Mouse (Mus musculus): ENCODE results near the gene Tmem101.

Gene Tmem101

GRCm38 (mm10) chr11:102147213-102147989, 8.8 kb downstream of the Tmem101 start:
- peak; percentile 30 for DNase-seq

GRCm38 (mm10) chr11:102146531-102146930, 9.7 kb downstream of the Tmem101 start:
- no peak for DNase-seq

GRCm38 (mm10) chr11:102146005-102146404, 10.2 kb downstream of the Tmem101 start:
- no peak for DNase-seq

- peak; percentile 38 for DNase-seq
These were observed 10.7 kb downstream of the Tmem101 start, which contains the start of gene Nags for GRCm38 (mm10) chr11:102145471-102146001. Nags (plus strand) TSS chr11:102145513.

GRCm38 (mm10) chr11:102144957-102145470, 11.2 kb downstream of the Tmem101 start:
- DNase-seq = no peak

- no peak for DNase-seq
These were observed 13.8 kb downstream of the Tmem101 start for GRCm38 (mm10) chr11:102142355-102142754.

- peak; percentile 73 for DNase-seq
These were observed 15.7 kb downstream of the Tmem101 start for GRCm38 (mm10) chr11:102140508-102140907.

GRCm38 (mm10) chr11:102138447-102138740, 17.8 kb downstream of the Tmem101 start:
- DNase-seq = peak; percentile 89

GRCm38 (mm10) chr11:102137625-102138446, 18.4 kb downstream of the Tmem101 start:
- DNase-seq = peak; percentile 22

- no peak for DNase-seq
These were observed 21.7 kb downstream of the Tmem101 start for GRCm38 (mm10) chr11:102134516-102134915.

- DNase-seq = no peak
These were observed 38.8 kb downstream of the Tmem101 start for GRCm38 (mm10) chr11:102117386-102117785.

- DNase-seq = no peak
These were observed 40.0 kb downstream of the Tmem101 start for GRCm38 (mm10) chr11:102116241-102116640.

- DNase-seq = no peak
These were observed 44.6 kb downstream of the Tmem101 start for GRCm38 (mm10) chr11:102111576-102111975.

GRCm38 (mm10) chr11:102107732-102108131, 48.5 kb downstream of the Tmem101 start, which contains the start of gene Pyy:
Pyy (minus strand) TSS chr11:102107832.
- no peak for DNase-seq

GRCm38 (mm10) chr11:102106911-102107310, 49.3 kb downstream of the Tmem101 start:
- DNase-seq = peak; percentile 22
